Mouse (Mus musculus): ENCODE measurements around the gene Il17rd. TPM values are rescaled to one million over a fixed set of nuclear protein-coding genes. Genes with fewer than 3 reads are reported as not detected.

Gene Il17rd
- polyA plus RNA-seq, 1 experiment from 2014 or later, result 4.7 TPM

GRCm38 (mm10) chr14:27141486-27141885 lies 102.7 kb downstream of the Il17rd start:
- no peak for ATAC-seq (ENCODE audit: low FRiP score)
- H3K9ac ChIP-seq (ENCODE audit: low read length), result no peak overlapping the region
- H3K27ac ChIP-seq (ENCODE audit: low read depth, low read length), result no peak overlapping the region
- H3K9me3 ChIP-seq (ENCODE audit: control insufficient read depth, low read length), result no peaks in the 10 kb centered on the region
- no peaks in the 10 kb centered on the region for H3K36me3 ChIP-seq (ENCODE audit: control insufficient read depth, insufficient read depth, low read length)
- no peak overlapping the region for H3K4me2 ChIP-seq
- H3K27me3 ChIP-seq (ENCODE audit: control insufficient read depth, insufficient read depth, low read length), result no peaks in the 10 kb centered on the region
- WGBS, result 22% methylated on average over 3 of the region's 3 CpGs
- no peak overlapping the region for H3K4me3 ChIP-seq (ENCODE audit: low read depth, low read length)
- no peak for DNase-seq (ENCODE audit: low spot score, missing footprints)
- no peaks in the 10 kb centered on the region for H3K4me1 ChIP-seq (ENCODE audit: control insufficient read depth, insufficient read depth, low read length)

DNA sequence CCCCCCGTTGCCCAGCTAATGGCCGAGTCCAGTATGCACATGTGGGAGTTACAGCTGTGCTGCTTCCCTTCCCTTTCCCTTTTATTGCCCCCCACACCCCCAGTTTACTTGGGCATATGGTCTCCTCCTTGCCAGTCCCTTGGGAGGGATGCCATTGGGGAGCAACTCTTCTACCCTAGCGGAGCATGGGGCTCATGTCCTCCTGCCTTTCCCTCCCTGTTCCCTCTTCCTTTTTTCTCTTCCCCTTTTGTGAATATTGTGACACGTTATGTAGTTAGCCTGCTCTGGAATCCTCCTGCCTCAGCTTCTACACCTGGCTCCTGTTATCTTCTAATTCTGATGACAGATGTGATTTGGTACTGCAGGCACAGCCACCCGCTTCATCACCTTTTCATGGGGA lies 103.9 kb downstream of the Il17rd start:
- H3K27me3 ChIP-seq (ENCODE audit: control insufficient read depth, insufficient read depth, low read length), result no peaks in the 10 kb centered on the region
- H3K36me3 ChIP-seq (ENCODE audit: control insufficient read depth, insufficient read depth, low read length), result no peaks in the 10 kb centered on the region
- no peak overlapping the region for H3K27ac ChIP-seq (ENCODE audit: low read depth, low read length)
- H3K9me3 ChIP-seq (ENCODE audit: control insufficient read depth, low read length), result no peaks in the 10 kb centered on the region
- H3K4me2 ChIP-seq, result no peak overlapping the region
- DNase-seq (ENCODE audit: low spot score, missing footprints) (no peak), ATAC-seq (ENCODE audit: low FRiP score) (no peak)
- no peak overlapping the region for H3K4me3 ChIP-seq (ENCODE audit: low read depth, low read length)
- no peaks in the 10 kb centered on the region for H3K4me1 ChIP-seq (ENCODE audit: control insufficient read depth, insufficient read depth, low read length)
- H3K9ac ChIP-seq (ENCODE audit: low read length), result no peak overlapping the region
- 94% methylated on average over 5 of the region's 5 CpGs for WGBS

DNA sequence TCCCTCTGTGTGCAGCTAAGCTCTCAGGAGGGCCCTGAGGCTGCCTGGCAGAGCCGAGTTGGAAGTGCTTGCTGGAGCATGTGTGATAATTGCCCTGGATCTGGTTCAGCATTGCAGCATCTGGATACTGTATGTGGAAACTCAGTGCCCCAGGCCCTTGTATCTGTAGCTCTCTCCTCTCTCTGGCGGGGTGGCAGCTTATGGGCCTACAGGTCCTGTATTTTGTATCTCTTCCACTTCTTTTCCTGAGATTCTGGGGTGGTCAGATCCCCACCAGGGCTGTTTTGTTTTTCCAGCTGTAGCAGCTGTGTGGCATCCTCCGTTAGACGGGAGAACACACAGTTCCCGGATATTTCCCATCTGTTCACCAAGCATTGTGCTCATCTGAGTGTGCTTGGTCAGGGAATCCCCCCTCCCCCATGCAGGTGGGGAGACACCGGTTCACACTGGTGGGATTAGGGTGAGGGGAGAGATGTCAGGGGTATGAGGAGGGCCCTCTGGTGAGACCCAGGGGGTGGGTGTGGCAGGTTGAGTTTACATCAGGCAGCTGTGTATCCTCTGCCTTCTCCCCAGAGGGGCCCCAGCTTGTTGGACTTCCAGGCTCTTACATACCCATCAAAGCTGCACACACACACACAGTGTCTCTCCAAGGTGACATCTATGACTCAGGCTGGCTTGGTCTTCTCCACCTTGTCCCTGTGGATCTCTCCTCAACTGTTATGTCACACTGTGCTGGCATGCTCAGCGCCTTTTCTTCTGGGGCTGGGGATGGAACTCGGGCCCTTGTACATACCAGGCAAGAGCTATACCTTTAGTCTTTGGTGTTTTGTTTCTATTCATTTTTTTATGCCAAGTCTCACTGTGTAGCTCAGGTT lies 106.7 kb downstream of the Il17rd start:
- H3K9ac ChIP-seq (ENCODE audit: low read length), result no peak overlapping the region
- H3K9me3 ChIP-seq (ENCODE audit: control insufficient read depth, low read length), result no peaks in the 10 kb centered on the region
- H3K4me2 ChIP-seq, result no peak overlapping the region
- 66% methylated on average over 8 of the region's 8 CpGs for WGBS
- DNase-seq (ENCODE audit: low spot score, missing footprints), result no peak
- ATAC-seq (ENCODE audit: low FRiP score), result no peak
- no peaks in the 10 kb centered on the region for H3K36me3 ChIP-seq (ENCODE audit: control insufficient read depth, insufficient read depth, low read length)
- no peaks in the 10 kb centered on the region for H3K27me3 ChIP-seq (ENCODE audit: control insufficient read depth, insufficient read depth, low read length)
- H3K4me1 ChIP-seq (ENCODE audit: control insufficient read depth, insufficient read depth, low read length), result no peaks in the 10 kb centered on the region
- H3K27ac ChIP-seq (ENCODE audit: low read depth, low read length), result no peak overlapping the region
- no peak overlapping the region for H3K4me3 ChIP-seq (ENCODE audit: low read depth, low read length)

DNA sequence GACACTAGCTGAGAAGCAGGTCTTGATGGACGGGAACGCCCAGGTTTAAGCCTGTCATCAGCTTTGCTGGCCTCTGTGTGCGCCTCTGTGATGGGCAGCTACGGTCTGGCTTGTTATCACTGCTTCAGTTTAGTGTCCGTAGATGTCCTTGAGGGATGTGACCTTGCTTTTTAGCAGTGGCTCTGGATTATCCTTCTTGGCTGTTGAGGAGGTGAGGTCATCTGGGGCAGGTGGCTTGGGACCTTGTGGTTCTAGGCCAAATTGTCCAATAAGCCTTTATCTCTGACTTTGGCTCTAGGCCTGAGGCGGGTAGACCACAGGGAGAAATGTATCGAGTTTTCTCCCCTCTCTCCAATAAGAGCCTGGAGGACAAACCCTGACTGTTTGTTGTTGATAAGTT lies 109.0 kb downstream of the Il17rd start:
- H3K9ac ChIP-seq (ENCODE audit: low read length), result no peak overlapping the region
- H3K27ac ChIP-seq (ENCODE audit: low read depth, low read length), result no peak overlapping the region
- no peak overlapping the region for H3K4me3 ChIP-seq (ENCODE audit: low read depth, low read length)
- ATAC-seq (ENCODE audit: low FRiP score) (no peak), DNase-seq (ENCODE audit: low spot score, missing footprints) (no peak)
- H3K9me3 ChIP-seq (ENCODE audit: control insufficient read depth, low read length), result no peaks in the 10 kb centered on the region
- whole genome bisulfite sequencing, result 91% methylated on average over 7 of the region's 7 CpGs
- H3K4me2 ChIP-seq, result no peak overlapping the region
- H3K36me3 ChIP-seq (ENCODE audit: control insufficient read depth, insufficient read depth, low read length), result no peaks in the 10 kb centered on the region
- no peaks in the 10 kb centered on the region for H3K4me1 ChIP-seq (ENCODE audit: control insufficient read depth, insufficient read depth, low read length)
- H3K27me3 ChIP-seq (ENCODE audit: control insufficient read depth, insufficient read depth, low read length), result no peaks in the 10 kb centered on the region

DNA sequence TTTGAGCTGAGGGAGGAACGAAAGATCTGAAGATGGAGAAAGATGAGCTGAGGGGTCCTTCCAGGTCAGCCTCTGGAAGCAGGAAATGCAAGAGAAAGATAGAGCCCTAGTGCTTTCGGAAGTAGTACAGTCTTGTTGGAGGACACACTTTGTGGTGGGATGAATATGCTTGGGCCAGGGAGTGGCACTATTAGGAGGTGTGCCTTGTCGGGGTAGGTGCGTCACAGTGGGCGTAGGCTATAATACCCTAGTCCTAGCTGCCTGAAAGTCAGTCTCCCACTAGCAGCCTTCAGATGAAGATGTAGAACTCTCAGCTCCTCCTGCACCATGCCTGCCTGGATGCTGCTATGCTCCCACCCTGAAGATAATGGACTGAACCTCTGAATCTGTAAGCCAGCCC lies 110.7 kb downstream of the Il17rd start:
- ATAC-seq (ENCODE audit: low FRiP score) (no peak), DNase-seq (ENCODE audit: low spot score, missing footprints) (no peak)
- H3K4me1 ChIP-seq (ENCODE audit: control insufficient read depth, insufficient read depth, low read length), result no peaks in the 10 kb centered on the region
- no peaks in the 10 kb centered on the region for H3K9me3 ChIP-seq (ENCODE audit: control insufficient read depth, low read length)
- no peak overlapping the region for H3K27ac ChIP-seq (ENCODE audit: low read depth, low read length)
- no peak overlapping the region for H3K4me2 ChIP-seq
- H3K4me3 ChIP-seq (ENCODE audit: low read depth, low read length), result no peak overlapping the region
- no peaks in the 10 kb centered on the region for H3K36me3 ChIP-seq (ENCODE audit: control insufficient read depth, insufficient read depth, low read length)
- WGBS, result 93% methylated on average over 5 of the region's 5 CpGs
- H3K9ac ChIP-seq (ENCODE audit: low read length), result no peak overlapping the region
- H3K27me3 ChIP-seq (ENCODE audit: control insufficient read depth, insufficient read depth, low read length), result no peaks in the 10 kb centered on the region

DNA sequence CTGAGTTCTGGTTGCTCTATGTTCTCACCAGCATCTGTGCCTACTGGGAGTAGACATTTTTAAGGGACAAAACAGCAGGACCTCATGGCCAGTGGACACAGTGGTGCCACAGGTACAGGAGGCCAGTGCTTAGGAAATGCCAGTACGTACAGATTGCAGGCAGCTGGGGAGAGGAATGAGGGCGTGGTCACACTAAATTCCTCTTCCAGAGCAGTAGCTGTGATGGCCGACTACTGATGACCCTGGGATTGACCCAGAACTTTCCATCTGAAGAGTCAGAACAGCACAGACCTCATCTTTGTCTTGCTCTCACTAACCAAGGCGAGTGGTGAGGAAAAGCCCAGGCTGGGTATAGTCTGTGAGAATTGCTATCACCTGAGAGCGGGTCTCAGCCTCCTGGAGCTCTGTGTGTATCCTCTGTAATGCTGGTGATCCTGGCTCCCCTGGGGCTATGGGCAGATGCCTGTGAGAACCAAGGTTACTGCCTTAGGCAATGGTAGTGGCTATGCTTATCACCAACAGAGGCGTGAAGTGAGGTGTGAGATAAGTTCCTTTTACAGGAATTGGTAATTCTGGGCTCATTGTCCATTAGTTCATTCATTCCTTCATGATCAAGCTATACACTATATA lies 111.4 kb downstream of the Il17rd start:
- no peak overlapping the region for H3K9ac ChIP-seq (ENCODE audit: low read length)
- no peaks in the 10 kb centered on the region for H3K9me3 ChIP-seq (ENCODE audit: control insufficient read depth, low read length)
- no peak overlapping the region for H3K4me2 ChIP-seq
- WGBS, result 71% methylated on average over 6 of the region's 6 CpGs
- ATAC-seq (ENCODE audit: low FRiP score), result no peak
- no peak for DNase-seq (ENCODE audit: low spot score, missing footprints)
- no peak overlapping the region for H3K27ac ChIP-seq (ENCODE audit: low read depth, low read length)
- H3K4me3 ChIP-seq (ENCODE audit: low read depth, low read length), result no peak overlapping the region
- no peaks in the 10 kb centered on the region for H3K4me1 ChIP-seq (ENCODE audit: control insufficient read depth, insufficient read depth, low read length)
- no peaks in the 10 kb centered on the region for H3K27me3 ChIP-seq (ENCODE audit: control insufficient read depth, insufficient read depth, low read length)
- H3K36me3 ChIP-seq (ENCODE audit: control insufficient read depth, insufficient read depth, low read length), result no peaks in the 10 kb centered on the region

- Histone ChIP-seq H3K27me3 (ENCODE audit: control insufficient read depth, insufficient read depth, low read length) (no peaks in the 10 kb centered on the region), H3K4me1 (ENCODE audit: control insufficient read depth, insufficient read depth, low read length) (no peaks in the 10 kb centered on the region), H3K9me3 (ENCODE audit: control insufficient read depth, low read length) (no peaks in the 10 kb centered on the region), H3K27ac (ENCODE audit: low read depth, low read length) (no peak overlapping the region), H3K9ac (ENCODE audit: low read length) (no peak overlapping the region), H3K4me3 (ENCODE audit: low read depth, low read length) (no peak overlapping the region), H3K4me2 (no peak overlapping the region), H3K36me3 (ENCODE audit: control insufficient read depth, insufficient read depth, low read length) (no peaks in the 10 kb centered on the region)
- ATAC-seq (ENCODE audit: low FRiP score) (no peak), DNase-seq (ENCODE audit: low spot score, missing footprints) (no peak)
- WGBS, result 60% methylated on average over 8 of the region's 8 CpGs
Measured at GRCm38 (mm10) chr14:27151432-27151831, 112.7 kb downstream of the Il17rd start.

DNA sequence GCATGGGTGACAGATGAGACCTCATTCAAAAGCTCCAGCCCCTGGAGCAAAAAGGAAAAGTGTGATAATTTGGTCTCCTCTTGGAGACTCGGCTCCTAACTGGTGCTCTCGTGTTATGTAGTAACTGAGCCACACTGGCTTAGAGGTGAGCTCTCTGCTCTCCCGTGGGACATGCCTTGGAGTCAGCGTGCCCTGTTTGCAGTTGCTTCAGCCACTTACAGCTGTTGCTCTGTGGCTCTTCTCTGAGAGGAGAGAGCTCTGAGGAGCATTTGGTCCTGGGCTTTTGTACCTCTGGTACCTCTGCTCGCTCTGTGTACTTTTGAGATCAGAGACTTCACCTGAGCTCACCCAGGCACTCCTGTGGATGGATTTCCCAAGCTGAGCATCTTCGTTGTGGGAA lies 116.3 kb downstream of the Il17rd start:
- Histone ChIP-seq H3K4me3 (ENCODE audit: low read depth, low read length) (no peak overlapping the region), H3K9ac (ENCODE audit: low read length) (no peak overlapping the region), H3K4me1 (ENCODE audit: control insufficient read depth, insufficient read depth, low read length) (no peaks in the 10 kb centered on the region), H3K4me2 (no peak overlapping the region), H3K9me3 (ENCODE audit: control insufficient read depth, low read length) (no peaks in the 10 kb centered on the region), H3K36me3 (ENCODE audit: control insufficient read depth, insufficient read depth, low read length) (no peaks in the 10 kb centered on the region), H3K27ac (ENCODE audit: low read depth, low read length) (no peak overlapping the region), H3K27me3 (ENCODE audit: control insufficient read depth, insufficient read depth, low read length) (no peaks in the 10 kb centered on the region)
- DNase-seq (ENCODE audit: low spot score, missing footprints) (no peak), ATAC-seq (ENCODE audit: low FRiP score) (no peak)
- WGBS, result 78% methylated on average over 6 of the region's 6 CpGs

- 77% methylated on average over 6 of the region's 6 CpGs for WGBS
- H3K4me1 ChIP-seq (ENCODE audit: control insufficient read depth, insufficient read depth, low read length), result no peaks in the 10 kb centered on the region
- no peaks in the 10 kb centered on the region for H3K27me3 ChIP-seq (ENCODE audit: control insufficient read depth, insufficient read depth, low read length)
- DNase-seq (ENCODE audit: low spot score, missing footprints) (no peak), ATAC-seq (ENCODE audit: low FRiP score) (no peak)
- H3K4me2 ChIP-seq, result no peak overlapping the region
- no peak overlapping the region for H3K27ac ChIP-seq (ENCODE audit: low read depth, low read length)
- H3K36me3 ChIP-seq (ENCODE audit: control insufficient read depth, insufficient read depth, low read length), result no peaks in the 10 kb centered on the region
- H3K4me3 ChIP-seq (ENCODE audit: low read depth, low read length), result no peak overlapping the region
- H3K9me3 ChIP-seq (ENCODE audit: control insufficient read depth, low read length), result no peaks in the 10 kb centered on the region
- H3K9ac ChIP-seq (ENCODE audit: low read length), result no peak overlapping the region
Measured at GRCm38 (mm10) chr14:27156032-27156431, 117.3 kb downstream of the Il17rd start.
